Mouse (Mus musculus) sigmoid colon, adult 10 weeks (tissue): ENCODE data around the gene Nprl3. TPM values are rescaled to one million over a fixed set of nuclear protein-coding genes. Genes with fewer than 3 reads are reported as not detected.

Experiments used
- polyA plus RNA-seq: library from polyadenylated mRNA; stranded (reverse); fragments of 350-450 nt; fragmentation: Illumina TruSeq; extraction: RNeasy Lipid Tissue Mini Kit (QIAGEN cat#74804); gene quantifications from one replicate; pipeline ENCODE4 v1.2.3, GENCODE M21; 2014; ENCODE audit warnings: low read depth, low replicate concordance

The Nprl3 gene
- 4.0 TPM for polyA plus RNA-seq

DNA sequence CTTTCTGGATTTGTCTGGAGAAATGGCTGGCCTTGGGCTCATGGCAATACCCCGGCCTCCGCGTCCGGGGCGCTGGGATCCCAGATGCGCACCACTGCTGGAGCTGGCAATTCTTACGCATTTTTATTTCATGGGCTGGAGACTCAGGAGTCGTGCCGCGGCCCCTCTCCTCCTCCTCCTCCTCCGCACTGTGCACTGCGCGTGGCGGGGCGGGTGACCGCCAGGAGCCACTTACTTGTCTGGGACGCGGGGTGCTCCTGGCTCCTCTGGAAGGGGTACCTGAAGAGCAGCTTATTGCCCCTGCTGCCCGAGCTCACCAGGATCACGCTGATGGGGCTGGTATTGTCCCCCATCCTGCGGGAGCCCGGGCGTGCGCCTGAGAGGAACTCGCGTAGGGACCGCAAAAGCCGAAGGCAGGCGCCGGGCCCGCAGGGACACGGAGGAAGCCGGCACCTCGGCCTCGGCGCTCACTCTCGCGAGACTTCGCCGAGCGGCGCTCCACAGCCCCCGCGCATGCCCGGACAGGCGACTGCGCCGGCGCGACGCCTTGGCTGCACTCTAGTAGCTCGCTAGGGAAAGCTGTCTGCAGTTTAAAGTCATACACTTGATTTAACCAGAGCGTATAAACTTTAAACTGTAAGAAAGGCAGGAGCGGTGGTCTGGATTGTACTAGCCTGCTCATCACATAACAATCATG, at the start of gene Nprl3:
TSS of gene Nprl3 (minus strand) at position 520 of the 697 bp plus-strand sequence.

GRCm38 (mm10) chr11:32299865-32300264, 32.4 kb upstream of the Nprl3 start, which contains the start of gene Hbq1a:
TSS of gene Hbq1a (plus strand) at chr11:32300069.

GRCm38 (mm10) chr11:32296203-32296602, 28.7 kb upstream of the Nprl3 start, which contains the start of gene Hba-a2:
TSS of gene Hba-a2 (plus strand) at chr11:32296489.

GRCm38 (mm10) chr11:32286695-32287492, 19.4 kb upstream of the Nprl3 start, which contains the start of gene Hbq1b:
TSS of gene Hbq1b (plus strand) at chr11:32286965.

DNA sequence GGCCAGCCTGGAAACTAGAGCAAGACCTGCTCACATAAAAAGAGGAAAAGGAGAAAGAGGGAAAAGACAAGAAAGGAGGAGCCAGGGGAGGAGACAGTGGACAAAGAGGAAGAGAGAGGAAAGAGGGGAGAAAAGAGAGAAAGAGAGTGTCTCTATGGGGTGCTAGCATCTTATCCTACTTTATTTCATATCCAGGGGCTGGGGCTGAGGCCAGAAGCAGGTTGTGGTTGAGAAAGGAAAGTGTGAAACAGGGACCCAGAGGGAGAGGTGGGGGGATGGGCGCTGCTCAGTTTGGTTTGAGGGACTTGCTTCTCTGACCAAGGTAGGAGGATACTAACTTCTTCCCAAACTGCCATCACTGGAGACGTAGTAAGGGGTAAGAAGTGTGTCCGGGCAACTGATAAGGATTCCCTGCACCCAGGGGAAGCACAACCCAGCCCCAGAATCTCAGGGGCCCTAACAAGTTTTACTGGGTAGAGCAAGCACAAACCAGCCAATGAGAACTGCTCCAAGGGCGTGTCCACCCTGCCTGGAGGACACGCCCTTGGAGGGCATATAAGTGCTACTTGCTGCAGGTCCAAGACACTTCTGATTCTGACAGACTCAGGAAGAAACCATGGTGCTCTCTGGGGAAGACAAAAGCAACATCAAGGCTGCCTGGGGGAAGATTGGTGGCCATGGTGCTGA, 15.7 kb upstream of the Nprl3 start, which contains the start of gene Hba-a1:
TSS of gene Hba-a1 (plus strand) at position 421 of the 687 bp plus-strand sequence.

GRCm38 (mm10) chr11:32276347-32276746, 8.8 kb upstream of the Nprl3 start, which contains the start of gene Hba-x:
TSS of gene Hba-x (plus strand) at chr11:32276400.

GRCm38 (mm10) chr11:32226124-32226871, 41.2 kb downstream of the Nprl3 start, which contains the start of gene Mpg:
TSS of gene Mpg (plus strand) at chr11:32226505.

DNA sequence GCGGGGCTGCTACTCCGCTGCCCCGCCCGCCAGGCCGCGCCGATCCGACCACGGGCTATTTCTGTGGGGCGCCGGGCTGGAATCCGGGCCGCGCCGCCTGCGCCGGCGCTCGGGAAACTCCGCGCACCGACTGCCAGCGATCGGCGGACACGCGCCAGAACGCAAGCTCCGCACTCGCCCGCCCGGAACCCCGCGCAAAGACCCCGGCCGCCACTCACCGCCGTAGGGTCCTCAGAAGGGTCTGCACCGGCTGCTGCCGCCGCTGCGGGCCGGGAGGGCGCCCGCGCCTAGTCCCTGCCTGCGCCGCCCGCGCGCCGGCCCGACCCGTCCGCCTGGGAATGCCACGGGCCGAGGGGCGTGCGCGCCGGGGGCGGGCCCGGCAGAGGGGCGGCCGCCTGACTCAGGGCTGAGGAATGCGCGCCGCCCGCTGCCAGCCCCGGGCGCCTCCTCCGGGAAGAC, 45.5 kb downstream of the Nprl3 start, which contains the start of gene Rhbdf1:
TSS of gene Rhbdf1 (minus strand) at position 350 of the 459 bp plus-strand sequence.

GRCm38 (mm10) chr11:32205058-32205873, 62.2 kb downstream of the Nprl3 start, which contains the start of gene Snrnp25:
TSS of gene Snrnp25 (plus strand) at chr11:32205415.

DNA sequence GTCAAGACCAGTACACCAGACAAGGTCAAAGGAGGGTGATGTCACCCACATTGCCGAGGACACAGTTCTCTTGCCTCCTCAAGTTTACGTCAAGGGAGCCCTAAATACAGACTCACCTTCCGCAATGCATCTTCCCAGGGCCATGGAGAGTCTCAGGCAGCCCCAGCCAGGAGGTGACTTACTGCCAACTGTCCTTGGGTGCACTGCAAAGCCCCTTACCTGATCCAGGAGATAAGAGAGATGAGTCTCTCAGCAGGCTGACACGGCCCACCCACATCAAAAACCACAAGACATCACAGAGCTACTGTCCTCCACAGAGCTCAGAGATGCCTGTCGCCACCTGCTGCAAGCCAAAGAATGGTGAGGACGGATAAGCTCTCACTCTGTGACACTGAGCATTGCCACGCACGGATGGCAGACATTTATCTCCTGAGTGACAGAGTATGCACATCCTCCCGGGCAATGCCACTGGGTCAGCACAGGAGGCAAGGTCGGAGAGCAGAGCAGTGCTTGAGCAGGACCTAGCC, 67.4 kb downstream of the Nprl3 start, which contains the start of gene Il9r:
TSS of gene Il9r (minus strand) at position 205 of the 527 bp plus-strand sequence.

Other genes starting within 250 kb of the Nprl3 start
- gene Il9r, start 67.4 kb downstream of the Nprl3 start, polyA plus RNA-seq = 0.98 TPM
- gene Snrnp25, start 62.3 kb downstream of the Nprl3 start, polyA plus RNA-seq = 5.9 TPM
- gene Rhbdf1, start 45.4 kb downstream of the Nprl3 start, polyA plus RNA-seq = 0.28 TPM
- 6.3 TPM for gene Mpg, start 41.2 kb downstream of the Nprl3 start, polyA plus RNA-seq
- gene Hba-x, start 8.7 kb upstream of the Nprl3 start, polyA plus RNA-seq = not detected
- not detected for gene Hba-a1, start 15.8 kb upstream of the Nprl3 start, polyA plus RNA-seq
- gene Hbq1b, start 19.3 kb upstream of the Nprl3 start, polyA plus RNA-seq = not detected
- gene Hba-a2, start 28.8 kb upstream of the Nprl3 start, polyA plus RNA-seq = 57.1 TPM
- gene Hbq1a, start 32.4 kb upstream of the Nprl3 start, polyA plus RNA-seq = not detected
- gene Sh3pxd2b, start 80.1 kb upstream of the Nprl3 start, polyA plus RNA-seq = 2.2 TPM
- gene Ubtd2, start 187.7 kb upstream of the Nprl3 start, polyA plus RNA-seq = 3.7 TPM